8 mouse cellular contexts compared by ENCODE assay signal in the genomic region with DNA sequence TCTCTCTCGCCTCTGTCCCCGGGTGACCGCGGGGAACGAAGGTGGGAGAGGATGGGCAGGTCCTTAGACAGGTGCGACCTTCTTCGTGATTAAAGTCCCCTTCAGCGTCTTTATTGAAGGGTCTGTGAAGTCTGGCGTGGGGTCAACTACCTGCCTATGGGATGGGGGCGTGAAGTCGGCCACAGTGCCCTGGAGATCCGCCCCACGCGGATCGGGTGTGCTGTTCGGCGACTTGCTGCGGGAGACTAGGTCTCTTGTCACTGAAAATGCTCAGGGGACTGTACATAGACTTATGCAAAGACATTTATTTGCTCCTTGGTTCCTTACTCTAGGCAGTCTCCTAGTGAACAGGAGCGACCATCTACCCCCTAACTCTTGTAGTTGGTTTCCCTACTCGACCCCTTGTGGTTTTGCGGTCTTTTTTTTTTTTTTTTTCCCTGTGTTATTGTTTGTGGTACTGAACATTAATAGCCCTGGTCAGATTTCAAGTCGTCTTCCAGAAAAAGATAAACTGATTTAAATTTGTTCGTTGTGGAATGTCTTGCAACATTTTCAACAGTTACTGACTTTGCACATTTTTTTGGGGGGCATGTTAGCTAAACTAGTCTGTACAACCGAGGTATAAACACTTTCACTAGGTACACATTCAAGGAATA. TPM values are rescaled to one million over a fixed set of nuclear protein-coding genes. Genes with fewer than 3 reads are reported as not detected.
DNase-seq lines count a peak whose midpoint lies in the region; ATAC-seq and TF ChIP-seq lines count a peak whose summit lies in the region.

No protein-coding gene starts in this region.

- peak; percentile 71 for ATAC-seq in intestine, embryonic 16.5 days
- ATAC-seq in neural tube, embryonic 13.5 days (ENCODE audit: low read depth), result peak; percentile 75; the same call in 1 of the 2 replicates

- peak overlapping the region; percentile 63 for H3K4me2 ChIP-seq in intestine, embryonic 16.5 days (ENCODE audit: low read depth, low read length)
- H3K4me2 ChIP-seq in neural tube, embryonic 13.5 days, result peak overlapping the region; percentile 88

- TF ChIP-seq CTCF in layer of hippocampus, adult 2 months (conservative IDR thresholded peaks at IDR 0.05), result no peak

- peak overlapping the region; percentile 90 for H3K9ac ChIP-seq in intestine, embryonic 16.5 days (ENCODE audit: low read depth, low read length)
- H3K9ac ChIP-seq in neural tube, embryonic 13.5 days, result peak overlapping the region; percentile 91

- WGBS in embryonic facial prominence, embryonic 10.5 days, result 5% methylated on average over 24 of the region's 24 CpGs
- WGBS in intestine, embryonic 16.5 days, result 3% methylated on average over 24 of the region's 24 CpGs
- WGBS in neural tube, embryonic 13.5 days, result 5% methylated on average over 24 of the region's 24 CpGs

- no peaks in the 10 kb centered on the region for H3K9me3 ChIP-seq in embryonic facial prominence, embryonic 10.5 days
- no peaks in the 10 kb centered on the region for H3K9me3 ChIP-seq in intestine, embryonic 16.5 days (ENCODE audit: control insufficient read depth, low read length)
- no peaks in the 10 kb centered on the region for H3K9me3 ChIP-seq in neural tube, embryonic 13.5 days

- H3K27me3 ChIP-seq in embryonic facial prominence, embryonic 10.5 days (replicated peaks; ENCODE audit: low read depth, poor library complexity, severe bottlenecking), result no peaks in the 10 kb centered on the region
- H3K27me3 ChIP-seq in intestine, embryonic 16.5 days (replicated peaks; ENCODE audit: control insufficient read depth, insufficient read depth, low read length), result no peaks in the 10 kb centered on the region
- no peaks in the 10 kb centered on the region for H3K27me3 ChIP-seq in neural tube, embryonic 13.5 days

- peak overlapping the region; percentile 97 for H3K27ac ChIP-seq in layer of hippocampus, adult 2 months
- peak overlapping the region; percentile 90 for H3K27ac ChIP-seq in embryonic facial prominence, embryonic 10.5 days (replicated peaks)
- H3K27ac ChIP-seq in intestine, embryonic 16.5 days (ENCODE audit: low read length), result peak overlapping the region; percentile 95
- H3K27ac ChIP-seq in neural tube, embryonic 13.5 days (replicated peaks), result peak overlapping the region; percentile 97

- peak overlapping the region; percentile 85 for H3K4me3 ChIP-seq in layer of hippocampus, adult 2 months
- peak overlapping the region; percentile 73 for H3K4me3 ChIP-seq in embryonic facial prominence, embryonic 10.5 days
- H3K4me3 ChIP-seq in intestine, embryonic 16.5 days (ENCODE audit: low read length), result peak overlapping the region; percentile 82
- H3K4me3 ChIP-seq in neural tube, embryonic 13.5 days, result peak overlapping the region; percentile 74

- H3K36me3 ChIP-seq in embryonic facial prominence, embryonic 10.5 days (replicated peaks), result no peaks in the 10 kb centered on the region
- no peaks in the 10 kb centered on the region for H3K36me3 ChIP-seq in intestine, embryonic 16.5 days (ENCODE audit: control insufficient read depth, insufficient read depth, low read length)
- no peaks in the 10 kb centered on the region for H3K36me3 ChIP-seq in neural tube, embryonic 13.5 days

- H3K4me1 ChIP-seq in embryonic facial prominence, embryonic 10.5 days, result peaks cover 13% of the 10 kb centered on the region
- H3K4me1 ChIP-seq in intestine, embryonic 16.5 days (ENCODE audit: control insufficient read depth, insufficient read depth, low read length), result 0 out of 2 replicates have a peak, but pooled peaks cover 3% of the 10 kb centered on the region
- peaks cover 15% of the 10 kb centered on the region for H3K4me1 ChIP-seq in neural tube, embryonic 13.5 days (replicated peaks)

- DNase-seq in layer of hippocampus, adult 2 months (ENCODE audit: low spot score in 2 of 2), result no peak
- no peak for DNase-seq in layer of hippocampus, adult 9-11 months
- no peak for DNase-seq in embryonic facial prominence, embryonic 10.5 days (ENCODE audit: low spot score)
- DNase-seq in thymus, postnatal 36 days, result no peak
- no peak for DNase-seq in ovary, postnatal 10 days (ENCODE audit: low spot score)
- no peak for DNase-seq in testis, postnatal 14 days (ENCODE audit: low spot score)

RNA-seq across cellular contexts. Expression of gene Adam17, which starts 0.5 kb away (rescaled TPM):
- 10 to 100 TPM; 16.9 to 17.0 TPM for total RNA-seq in layer of hippocampus, adult 2 months (2021)
- 42.3 and 43.1 TPM in 2 replicates for polyA plus RNA-seq in embryonic facial prominence, embryonic 10.5 days (2016; fragmentation: Nextera tagmentation; extraction: Ambion mirVana)
- polyA plus RNA-seq in intestine, embryonic 16.5 days (2015; fragmentation: Nextera tagmentation; extraction: Ambion mirVana), result 27.6 and 28.4 TPM in 2 replicates
- polyA plus RNA-seq in neural tube, embryonic 13.5 days (2015; fragmentation: Nextera tagmentation; extraction: Ambion mirVana), result 22.0 and 23.1 TPM in 2 replicates

RNA-seq across cellular contexts. Expression of gene Ywhaq, which starts 43.5 kb away (rescaled TPM):
- total RNA-seq in layer of hippocampus, adult 2 months (2021), result 100 to 1,000 TPM; 444 to 448 TPM
- polyA plus RNA-seq in embryonic facial prominence, embryonic 10.5 days (2016; fragmentation: Nextera tagmentation; extraction: Ambion mirVana), result 1,000 and 1,033 TPM in 2 replicates
- polyA plus RNA-seq in intestine, embryonic 16.5 days (2015; fragmentation: Nextera tagmentation; extraction: Ambion mirVana), result 497 and 562 TPM in 2 replicates
- 1,143 and 1,197 TPM in 2 replicates for polyA plus RNA-seq in neural tube, embryonic 13.5 days (2015; fragmentation: Nextera tagmentation; extraction: Ambion mirVana)

RNA-seq across cellular contexts. Expression of gene Iah1, which starts 57.8 kb away (rescaled TPM):
- 10 to 100 TPM; 10.6 to 14.3 TPM for total RNA-seq in layer of hippocampus, adult 2 months (2021)
- 43.0 and 46.1 TPM in 2 replicates for polyA plus RNA-seq in embryonic facial prominence, embryonic 10.5 days (2016; fragmentation: Nextera tagmentation; extraction: Ambion mirVana)
- 82.5 and 92.3 TPM in 2 replicates for polyA plus RNA-seq in intestine, embryonic 16.5 days (2015; fragmentation: Nextera tagmentation; extraction: Ambion mirVana)
- polyA plus RNA-seq in neural tube, embryonic 13.5 days (2015; fragmentation: Nextera tagmentation; extraction: Ambion mirVana), result 37.4 and 38.8 TPM in 2 replicates
